Mouse (Mus musculus) frontal cortex, postnatal 10 days (tissue): ENCODE measurements at regions not wholly inside any gene's neighbourhood (a gene's known extent, or its start where the extent isn't known, plus 50 kb on each side); places are given as distances from the start of the nearest gene placed in this dataset.

Source experiments
- DNase-seq, 2 experiments: peaks; one replicate each; pipeline ENCODE4 v3.0.0; 2022; ENCODE audit warnings: low spot score in 2 of 2, mixed read lengths in 1 of 2

DNA sequence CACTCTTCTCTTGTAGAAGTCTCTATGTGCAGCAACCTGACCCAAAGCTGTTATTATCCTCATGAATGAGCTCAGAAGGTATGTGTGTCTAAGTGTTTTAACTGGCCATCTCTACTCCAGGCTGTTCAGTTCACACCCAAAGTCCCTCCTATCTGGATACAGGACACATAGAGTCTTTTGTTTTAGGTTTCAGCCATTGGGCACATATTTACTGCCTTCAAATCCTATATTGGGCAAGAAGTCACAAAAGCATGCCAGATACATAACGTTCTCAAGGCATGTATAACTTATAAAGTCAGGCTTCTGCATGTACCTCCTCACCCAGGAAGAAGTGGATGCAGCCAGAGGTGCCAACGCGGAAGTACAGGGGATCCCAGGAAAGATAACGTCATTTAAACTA, 136.6 kb upstream of the Mmadhc start:
- DNase-seq = no peak

DNA sequence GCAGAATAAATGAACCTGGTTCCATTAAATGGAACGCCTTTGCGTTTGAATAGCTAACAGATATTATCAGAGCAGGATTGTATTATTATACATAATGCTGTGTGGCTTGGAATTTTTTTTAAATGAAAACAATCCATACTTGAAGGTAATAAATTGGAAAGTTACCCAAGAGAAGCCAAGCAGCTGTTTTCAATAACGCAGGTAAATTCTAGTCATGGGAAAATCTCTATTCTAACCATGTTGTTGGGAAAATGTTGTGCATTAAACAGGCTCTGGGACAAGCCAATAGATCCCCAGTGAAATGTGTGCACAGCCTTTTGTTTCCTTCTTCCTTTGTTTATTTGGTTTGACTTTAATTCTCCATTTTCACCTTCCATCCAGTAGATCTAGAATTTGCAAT, 128.6 kb upstream of the Mmadhc start:
- DNase-seq = no peak

DNA sequence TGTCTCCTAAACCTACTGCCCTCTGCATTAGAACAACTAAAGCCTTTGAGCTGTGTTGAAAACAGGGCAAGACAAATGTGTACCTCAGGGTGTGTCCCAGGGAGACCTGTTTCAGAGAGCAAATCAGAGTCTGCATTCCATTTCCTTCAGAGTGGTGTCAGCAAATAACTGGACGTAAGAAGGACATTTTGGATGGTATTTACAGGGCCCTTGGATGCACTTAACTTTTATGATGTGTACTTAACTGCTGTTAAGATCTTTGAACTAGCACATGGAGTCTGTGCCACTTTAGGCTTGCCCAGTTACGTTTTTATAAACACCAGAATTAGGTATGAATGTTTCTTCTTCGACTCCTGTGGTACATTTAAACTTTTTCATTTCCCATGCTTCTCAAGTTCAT, 123.0 kb upstream of the Mmadhc start:
- DNase-seq = no peak

DNA sequence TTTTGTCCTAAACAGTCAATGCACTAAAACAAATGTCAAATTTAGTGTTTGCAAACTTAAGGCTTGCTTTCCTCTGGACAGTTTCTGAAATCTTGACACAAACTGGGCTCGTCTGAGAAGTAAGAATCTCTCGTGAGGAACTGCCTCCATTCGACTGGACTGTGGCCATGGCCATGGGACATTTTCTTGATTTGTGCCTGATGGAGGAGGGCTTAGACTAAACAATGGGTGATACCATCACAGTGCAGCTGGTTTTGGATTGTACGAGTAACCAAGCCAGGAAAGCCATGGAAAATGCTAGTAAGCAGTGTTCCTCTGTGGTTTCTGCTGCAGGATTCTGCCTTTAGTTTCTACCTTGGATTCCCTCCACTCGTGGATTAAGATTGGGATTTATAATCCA, 121.0 kb upstream of the Mmadhc start:
- no peak for DNase-seq

DNA sequence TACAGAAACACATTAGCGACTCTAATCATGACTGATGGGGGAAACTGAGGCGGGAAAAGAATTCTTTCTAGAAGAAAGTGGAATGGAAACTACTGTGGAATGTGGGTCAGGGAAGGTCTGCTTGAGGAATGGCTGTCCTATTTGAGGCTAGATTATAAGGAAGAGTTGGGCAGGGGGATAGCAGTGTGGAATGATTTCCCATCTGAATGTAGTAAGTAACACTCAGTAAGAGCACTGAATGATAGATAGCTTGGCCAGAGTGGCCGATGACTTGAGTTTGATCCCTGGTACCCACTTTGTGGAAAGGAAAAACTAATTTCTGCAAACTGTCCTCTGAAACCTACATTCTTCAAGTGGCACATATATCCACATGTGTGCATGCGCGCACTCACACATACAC, 120.5 kb upstream of the Mmadhc start:
- no peak for DNase-seq

- DNase-seq = no peak
Observed at GRCm38 (mm10) chr2:50416056-50416455, 119.5 kb upstream of the Mmadhc start.

- no peak for DNase-seq
Observed at GRCm38 (mm10) chr2:50405932-50406331, 109.3 kb upstream of the Mmadhc start.

DNA sequence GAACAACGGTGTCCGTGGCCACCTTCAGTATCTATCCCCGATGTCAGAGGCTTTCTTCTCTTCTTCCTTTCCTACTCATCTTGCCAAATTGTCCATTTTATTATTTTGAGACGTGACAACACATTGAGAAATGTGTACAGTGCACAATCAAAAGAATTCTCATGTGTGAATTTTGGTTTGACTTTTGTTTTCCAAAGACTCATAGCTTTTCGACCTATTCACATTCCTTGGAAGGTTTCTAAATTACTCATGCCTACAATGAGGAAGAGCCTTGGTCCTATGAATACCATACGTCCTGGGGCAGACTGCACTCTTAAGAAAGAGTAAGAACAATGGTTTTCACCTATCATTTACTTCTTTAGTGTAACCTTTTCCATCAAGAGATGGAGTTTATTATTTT, 106.5 kb upstream of the Mmadhc start:
- no peak for DNase-seq

DNA sequence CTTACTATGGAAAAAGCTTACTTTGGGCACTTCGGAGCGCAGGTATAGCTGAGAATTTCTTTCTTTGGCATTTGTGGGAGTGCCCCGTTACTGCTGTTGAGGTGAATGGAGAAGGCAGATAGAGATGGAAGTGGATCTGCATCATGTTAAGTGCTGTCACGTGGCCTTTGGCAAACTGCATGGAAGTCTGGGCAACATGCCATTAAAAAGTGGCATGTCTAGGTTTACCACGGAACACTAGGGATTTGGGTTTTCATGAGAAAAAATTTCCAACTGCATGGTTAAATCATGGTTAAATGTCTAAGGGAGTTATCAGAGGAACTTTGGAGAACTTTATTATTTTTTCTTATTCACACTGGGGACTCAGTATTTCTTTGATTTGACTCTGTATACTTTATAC, 102.0 kb upstream of the Mmadhc start:
- no peak for DNase-seq

GRCm38 (mm10) chr2:50377609-50378413, 81.2 kb upstream of the Mmadhc start:
- DNase-seq = no peak

- DNase-seq = no peak
Observed at GRCm38 (mm10) chr2:50373626-50374025, 77.0 kb upstream of the Mmadhc start.

DNA sequence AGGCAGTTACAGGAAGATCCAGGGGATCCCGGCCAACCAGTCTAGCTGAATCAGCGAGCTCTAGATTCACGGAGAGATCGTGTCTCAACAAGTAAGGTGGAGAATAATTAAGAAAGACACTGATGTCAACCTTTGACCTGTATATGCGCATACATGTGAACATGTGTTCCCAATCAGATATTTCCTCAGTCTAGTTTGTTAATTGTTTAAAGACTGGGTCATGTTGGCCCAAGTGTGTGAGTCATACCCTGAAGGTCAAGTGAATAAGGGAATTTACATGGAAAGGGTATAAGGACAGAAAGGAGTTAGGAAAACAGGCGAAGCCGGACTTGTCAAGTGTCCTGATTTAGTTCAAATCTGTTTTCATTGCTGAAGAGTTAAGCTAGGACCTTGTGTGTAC, 76.4 kb upstream of the Mmadhc start:
- no peak for DNase-seq

GRCm38 (mm10) chr2:50368831-50369230, 72.2 kb upstream of the Mmadhc start:
- no peak for DNase-seq

DNA sequence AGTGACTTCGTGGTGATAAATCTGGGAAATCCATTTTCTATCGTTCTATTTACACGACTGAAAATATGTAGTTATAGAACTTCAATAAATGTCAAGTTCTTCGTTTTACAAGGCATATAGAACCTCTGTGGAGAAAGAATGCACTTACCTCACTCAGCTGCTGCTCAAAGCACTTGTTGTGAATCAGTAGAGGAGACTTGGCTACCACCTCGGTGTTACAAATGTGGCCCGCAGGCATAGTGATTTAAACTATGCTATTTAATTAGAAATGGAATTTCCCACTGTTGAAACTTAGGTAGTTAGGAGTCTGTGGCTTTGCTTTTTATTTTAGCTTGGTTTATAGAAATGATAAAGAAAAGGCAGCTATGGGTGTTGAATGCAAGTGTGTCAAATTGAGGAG, 71.8 kb upstream of the Mmadhc start:
- DNase-seq = no peak

DNA sequence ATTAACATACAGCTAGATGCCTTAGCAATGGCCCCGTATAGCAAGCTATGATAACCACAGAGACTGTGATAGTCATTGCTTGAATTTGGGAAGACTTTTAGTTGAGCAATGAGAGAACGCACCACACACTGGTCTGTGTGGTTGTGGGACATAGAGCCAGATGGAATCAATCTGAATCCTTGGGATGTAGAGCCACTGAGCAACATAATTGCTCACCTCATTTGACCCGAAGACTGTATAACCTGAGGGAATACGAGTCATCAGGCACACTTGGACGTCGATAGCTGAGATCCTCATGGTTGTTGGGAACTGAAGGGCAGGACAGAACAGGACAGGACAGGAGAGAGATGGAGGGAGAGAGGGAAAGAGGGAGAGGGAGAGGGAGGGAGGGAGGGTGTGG, 68.6 kb upstream of the Mmadhc start:
- no peak for DNase-seq

DNA sequence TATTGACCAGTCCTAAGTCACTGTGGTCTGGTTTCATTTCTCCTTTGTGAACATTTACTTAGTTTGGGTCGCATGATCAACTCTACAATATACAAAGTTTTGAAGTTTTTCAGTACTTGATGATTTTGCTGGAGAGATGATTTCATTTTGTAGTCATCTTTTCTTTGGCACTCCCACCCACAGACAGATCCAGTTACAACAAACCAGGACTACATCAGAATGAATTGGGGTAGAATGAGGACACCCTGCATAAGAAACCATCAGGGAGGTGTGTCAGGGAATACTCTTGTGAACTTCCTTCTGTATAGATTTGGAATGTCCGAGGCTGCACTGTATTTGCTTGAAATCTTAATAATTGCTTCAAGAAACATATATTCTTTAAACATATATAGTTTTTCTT, 59.5 kb upstream of the Mmadhc start:
- DNase-seq = no peak

GRCm38 (mm10) chr2:50347486-50348265, 51.1 kb upstream of the Mmadhc start:
- no peak for DNase-seq
